18 mouse cellular contexts compared by ENCODE assay signal in genomic region chr6:4841241-4841640, GRCm38 (mm10).
"Had no signal": no experiment of that assay in that cellular context is flagged by ENCODE, and none has a peak within 500 bp of the region (broad histone marks: within the 10 kb centered on the region; RNA-seq: fewer than 3 reads in every experiment).

No protein-coding gene starts in this region.

- DNase-seq: kidney, adult 9 months; kidney, postnatal 14 days; kidney, postnatal 4 days; left cerebral cortex, postnatal 4 days; liver, postnatal 0 days; lung, embryonic 14.5 days; right cerebral cortex, postnatal 14 days; spleen, adult 18-20 months; thymus, postnatal 25 days had no signal

- H3K9ac ChIP-seq: limb, embryonic 12.5 days; limb, embryonic 15.5 days; liver, embryonic 14.5 days; liver, postnatal 0 days; lung, embryonic 14.5 days; midbrain, embryonic 12.5 days; stomach, embryonic 15.5 days had no signal

- H3K4me3 ChIP-seq: limb, embryonic 12.5 days; limb, embryonic 15.5 days; midbrain, embryonic 12.5 days; stomach, embryonic 15.5 days had no signal

- H3K4me2 ChIP-seq: limb, embryonic 12.5 days; limb, embryonic 15.5 days; liver, embryonic 11.5 days; lung, embryonic 14.5 days; midbrain, embryonic 12.5 days; stomach, embryonic 15.5 days had no signal

- H3K4me1 ChIP-seq: limb, embryonic 12.5 days; limb, embryonic 15.5 days; midbrain, embryonic 12.5 days; stomach, embryonic 15.5 days had no signal

- H3K27me3 ChIP-seq: limb, embryonic 12.5 days; limb, embryonic 15.5 days; midbrain, embryonic 12.5 days; stomach, embryonic 15.5 days had no signal

- H3K27ac ChIP-seq: limb, embryonic 12.5 days; limb, embryonic 15.5 days; liver, embryonic 14.5 days; macrophage; midbrain, embryonic 12.5 days; stomach, embryonic 15.5 days had no signal

- ATAC-seq: liver, postnatal 0 days; lung, postnatal 0 days; midbrain, embryonic 16.5 days had no signal

- H3K36me3 ChIP-seq: limb, embryonic 12.5 days; limb, embryonic 15.5 days; midbrain, embryonic 12.5 days; stomach, embryonic 15.5 days had no signal

- H3K9me3 ChIP-seq: limb, embryonic 15.5 days; midbrain, embryonic 12.5 days; stomach, embryonic 15.5 days had no signal
